Mouse (Mus musculus) embryonic fibroblast, embryonic 13.5 days (primary cell): Measurements from ENCODE around the gene Cd300e. TPM values are rescaled to one million over a fixed set of nuclear protein-coding genes. Genes with fewer than 3 reads are reported as not detected.

ENCODE experiments used
- H3K27ac ChIP-seq: 2 replicates; pipeline ENCODE4 v1.5.1; 2012; ENCODE audit warnings: low read length, control low read depth, inconsistent platforms; ENCODE audit not compliant: insufficient read depth
- H3K4me1 ChIP-seq: 2 replicates; pipeline ENCODE4 v1.6.1; 2011; ENCODE audit warnings: low read length; ENCODE audit not compliant: control insufficient read depth, insufficient read depth
- H3K4me3 ChIP-seq: 2 replicates; pipeline ENCODE4 v1.5.1; 2011; ENCODE audit warnings: mild to moderate bottlenecking, control low read depth, low read length; ENCODE audit not compliant: insufficient read depth
- CTCF ChIP-seq: IDR thresholded peaks from 2 replicates; pipeline ENCODE4 v1.5.1; 2011; ENCODE audit warnings: mild to moderate bottlenecking, control low read depth, low read length, moderate library complexity, borderline replicate concordance; ENCODE audit not compliant: insufficient read depth
- POLR2A ChIP-seq: IDR thresholded peaks from 2 replicates; pipeline ENCODE4 v1.6.1; 2011; ENCODE audit warnings: low read depth, mild to moderate bottlenecking, control low read depth, low read length, moderate library complexity
- polyA plus RNA-seq: library from polyadenylated mRNA; stranded (reverse); fragments of >200 nt; gene quantifications from 2 replicates; pipeline ENCODE4 v1.2.4, GENCODE M21; 2011; ENCODE audit warnings: low read depth; ENCODE audit not compliant: missing spikeins, insufficient read length

Gene Cd300e
- not detected in 2 replicates for polyA plus RNA-seq

GRCm38 (mm10) chr11:115062077-115062476, at the start of gene Cd300e:
Gene Cd300e, minus strand, starts transcription at chr11:115062177.
- no peak within 1 kb of the TSS for H3K27ac ChIP-seq
- H3K4me3 ChIP-seq: no peak within 1 kb of the TSS
- no peaks in the 10 kb centered on the region for H3K4me1 ChIP-seq
- TF ChIP-seq POLR2A: no peak
- no peak for TF ChIP-seq CTCF

GRCm38 (mm10) chr11:115110271-115110670, 48.3 kb upstream of the Cd300e start:
- no peaks in the 10 kb centered on the region for H3K4me1 ChIP-seq
- no peak overlapping the region for H3K27ac ChIP-seq
- no peak overlapping the region for H3K4me3 ChIP-seq
- no peak for TF ChIP-seq CTCF
- TF ChIP-seq POLR2A: no peak

DNA sequence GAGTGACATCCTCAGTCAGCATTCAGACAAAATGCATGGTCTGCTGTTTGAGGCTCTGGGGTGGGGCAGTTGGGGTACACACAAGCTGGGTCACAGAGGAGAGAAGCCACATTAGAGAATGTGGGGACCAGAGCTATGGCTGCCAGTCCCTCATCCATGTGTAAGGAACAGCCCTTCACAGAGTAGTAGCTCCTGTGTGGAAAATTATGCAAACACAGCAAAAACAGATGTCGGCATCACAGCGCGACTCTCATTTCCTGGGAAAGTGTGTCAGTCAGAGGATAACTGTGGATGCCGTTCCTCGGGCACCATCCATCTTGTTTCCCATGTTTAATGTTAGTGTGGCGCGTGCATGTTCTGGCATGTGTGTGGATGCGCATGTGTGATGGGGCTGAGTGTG, 46.2 kb upstream of the Cd300e start:
- Histone ChIP-seq H3K4me3 (no peak overlapping the region), H3K4me1 (0 out of 2 replicates have a peak, but pooled peaks cover 2% of the 10 kb centered on the region), H3K27ac (no peak overlapping the region)
- TF ChIP-seq POLR2A: no peak
- no peak for TF ChIP-seq CTCF

- no peak overlapping the region for H3K4me3 ChIP-seq
- 0 out of 2 replicates have a peak, but pooled peaks cover 2% of the 10 kb centered on the region for H3K4me1 ChIP-seq
- TF ChIP-seq CTCF (no peak), POLR2A (no peak)
- no peak overlapping the region for H3K27ac ChIP-seq
These were observed 45.5 kb upstream of the Cd300e start for GRCm38 (mm10) chr11:115107403-115107916.

DNA sequence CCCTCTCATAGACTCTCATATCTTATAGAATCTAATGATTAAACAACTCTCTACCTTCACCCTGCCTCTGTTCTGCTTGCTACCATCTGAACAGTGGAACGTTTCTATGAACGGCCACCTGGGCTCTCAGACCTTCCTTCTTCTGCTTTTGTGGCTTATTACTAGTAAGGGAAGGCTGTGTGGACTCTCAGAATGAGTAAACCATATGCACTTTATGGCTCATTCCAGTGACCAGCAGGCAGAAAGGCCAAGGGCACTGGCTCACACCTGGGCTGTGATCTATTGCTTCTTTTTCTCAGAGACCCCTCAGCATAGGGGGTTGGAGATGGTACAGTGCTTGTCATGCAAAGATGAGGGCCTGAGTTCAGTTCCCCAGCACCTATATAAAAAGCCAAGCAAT, 44.7 kb upstream of the Cd300e start:
- Histone ChIP-seq H3K4me1 (0 out of 2 replicates have a peak, but pooled peaks cover 2% of the 10 kb centered on the region), H3K4me3 (no peak overlapping the region), H3K27ac (no peak overlapping the region)
- no peak for TF ChIP-seq CTCF

DNA sequence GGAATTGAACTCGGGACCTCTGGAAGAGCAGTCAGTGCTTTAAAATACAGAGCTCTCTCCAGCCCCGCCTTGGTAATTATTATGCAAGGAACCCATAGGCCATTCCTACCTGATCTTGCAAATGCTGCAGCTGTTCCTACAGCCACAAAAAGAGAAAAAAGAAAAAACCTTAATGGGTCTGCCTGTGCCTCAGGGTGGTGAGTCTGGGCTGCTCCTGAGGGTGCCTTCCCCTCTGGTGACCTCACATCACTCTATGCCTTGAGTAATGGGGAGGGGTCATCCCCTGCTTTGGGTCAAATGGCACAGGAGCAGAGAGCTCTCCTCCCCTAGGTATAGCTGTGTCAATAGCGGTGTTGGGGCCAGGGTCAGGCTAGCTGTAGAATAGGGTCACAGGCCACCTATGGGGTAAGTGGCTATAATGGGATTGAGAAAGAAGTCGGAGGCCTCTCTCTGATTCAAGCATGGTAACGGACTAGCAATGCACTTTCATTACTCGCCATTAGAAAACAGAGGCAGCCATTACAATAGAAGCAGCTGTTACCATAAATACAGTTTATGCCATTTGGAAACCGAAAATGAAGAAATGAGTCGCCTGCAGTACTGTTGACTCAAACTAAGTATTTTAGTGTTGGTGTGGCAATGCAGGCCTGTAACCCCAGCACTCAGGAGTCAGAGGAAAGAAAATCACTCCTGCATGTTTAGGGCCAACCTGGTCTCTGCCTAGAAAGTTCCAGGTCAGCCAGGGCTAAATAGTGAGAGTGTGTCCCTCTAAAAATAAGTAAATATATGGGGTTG, 43.0 kb upstream of the Cd300e start:
- H3K27ac ChIP-seq: no peak overlapping the region
- no peak for TF ChIP-seq CTCF
- TF ChIP-seq POLR2A: no peak
- 0 out of 2 replicates have a peak, but pooled peaks cover 2% of the 10 kb centered on the region for H3K4me1 ChIP-seq

DNA sequence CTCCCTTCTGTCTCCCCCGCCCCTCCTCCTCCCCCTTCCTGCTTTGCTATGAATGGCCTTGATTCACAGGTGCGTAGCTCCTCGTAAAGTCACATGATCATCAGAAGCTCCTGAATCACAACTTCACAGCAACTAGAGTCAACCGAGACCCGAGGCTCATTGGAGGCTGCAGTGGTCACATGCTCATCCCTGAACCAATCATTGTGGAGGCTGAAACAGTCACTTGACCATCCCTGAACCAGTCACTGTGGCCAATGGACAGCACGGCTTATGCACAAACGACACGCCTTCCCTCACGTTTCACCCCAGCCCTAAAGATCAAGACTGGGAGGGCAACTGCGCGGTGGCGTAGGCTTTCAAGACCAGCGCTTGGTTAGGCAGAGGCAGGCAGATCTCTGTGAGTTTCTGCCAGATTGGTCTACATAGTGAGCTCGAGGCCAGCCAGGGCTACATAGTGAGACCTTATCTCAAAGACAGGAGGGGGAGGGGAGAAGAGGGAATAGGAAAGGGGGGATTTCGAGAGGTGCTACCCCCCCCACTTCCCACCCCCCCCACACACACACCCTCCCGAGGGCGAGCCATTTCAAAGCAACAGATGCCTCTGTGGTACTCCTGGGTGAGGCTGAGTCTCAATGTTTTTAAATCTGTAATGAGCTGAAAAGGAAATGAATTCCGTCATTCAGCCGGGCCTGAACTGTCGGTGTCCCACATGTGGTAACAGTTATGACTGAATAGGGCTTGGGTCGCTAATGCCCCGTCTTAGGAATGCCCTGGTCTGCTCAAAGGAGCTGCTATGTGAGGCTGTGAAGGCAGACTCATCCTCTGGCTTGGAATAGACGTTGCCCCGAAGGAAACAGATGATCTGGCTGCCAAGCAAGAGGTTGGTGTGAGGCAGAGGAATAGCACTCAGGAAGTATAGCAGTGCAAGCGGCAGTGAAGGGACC, 41.8 kb upstream of the Cd300e start:
- Histone ChIP-seq H3K4me3 (no peak overlapping the region), H3K4me1 (0 out of 2 replicates have a peak, but pooled peaks cover 2% of the 10 kb centered on the region), H3K27ac (no peak overlapping the region)
- TF ChIP-seq POLR2A (no peak), CTCF (no peak)

More for the DNA sequence above, 43.0 kb upstream of the Cd300e start:
- H3K4me3 ChIP-seq: no peak overlapping the region

GRCm38 (mm10) chr11:115102116-115102515, 40.1 kb upstream of the Cd300e start:
- Histone ChIP-seq H3K27ac (no peak overlapping the region), H3K4me3 (no peak overlapping the region), H3K4me1 (0 out of 2 replicates have a peak, but pooled peaks cover 2% of the 10 kb centered on the region)
- no peak for TF ChIP-seq POLR2A
- no peak for TF ChIP-seq CTCF

DNA sequence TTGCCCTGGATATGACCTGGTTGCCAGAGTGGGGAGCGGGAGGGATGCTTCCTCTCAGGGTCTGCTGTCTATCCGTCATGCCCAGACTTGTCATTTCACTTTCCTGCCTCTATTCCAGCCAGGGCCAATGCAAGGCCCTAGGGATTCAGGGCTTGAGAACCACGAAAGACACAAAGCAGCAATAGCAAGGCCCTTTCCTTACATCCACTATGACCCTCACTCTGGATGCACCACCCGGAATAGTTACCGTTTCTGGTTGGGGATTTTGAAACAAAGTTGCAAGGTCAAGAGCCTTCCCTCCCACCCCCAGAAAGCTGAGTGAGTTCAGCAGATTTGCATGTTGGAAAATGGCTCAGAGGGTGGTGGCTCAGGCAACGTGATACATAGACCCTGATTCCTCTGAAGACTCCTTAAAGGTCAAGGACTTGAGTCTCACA, 39.7 kb upstream of the Cd300e start:
- 0 out of 2 replicates have a peak, but pooled peaks cover 2% of the 10 kb centered on the region for H3K4me1 ChIP-seq
- TF ChIP-seq POLR2A: no peak
- H3K27ac ChIP-seq: no peak overlapping the region

DNA sequence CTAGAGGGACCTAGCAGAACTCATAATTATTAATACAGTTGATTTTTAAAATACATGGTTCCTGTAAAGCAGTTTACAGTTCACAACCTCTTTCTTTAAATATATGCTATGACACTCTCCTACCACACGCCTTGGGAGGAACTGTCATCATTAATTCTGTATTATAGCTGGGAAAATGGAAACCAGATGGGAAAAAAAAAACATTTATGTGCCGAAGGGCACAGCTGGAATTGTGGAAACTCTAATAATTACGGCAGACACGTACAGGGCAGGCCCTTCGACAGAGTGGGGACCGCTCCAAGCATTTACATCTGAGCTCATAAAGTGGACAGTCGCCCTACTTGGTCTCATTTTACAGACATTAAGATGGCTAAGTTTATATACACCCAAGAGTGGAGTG, 38.8 kb upstream of the Cd300e start:
- TF ChIP-seq CTCF (no peak), POLR2A (no peak)
- H3K27ac ChIP-seq: no peak overlapping the region
- 0 out of 2 replicates have a peak, but pooled peaks cover 2% of the 10 kb centered on the region for H3K4me1 ChIP-seq
- no peak overlapping the region for H3K4me3 ChIP-seq

More for the DNA sequence above, 39.7 kb upstream of the Cd300e start:
- H3K4me3 ChIP-seq: no peak overlapping the region
